Mouse (Mus musculus) liver, adult (tissue): ENCODE results near the gene D3Ertd751e.

Experiments
- GATA4 ChIP-seq: IDR thresholded peaks from 2 replicates; pipeline ENCODE4 v1.6.1; 2014; ENCODE audit warnings: mild to moderate bottlenecking, low read length; ENCODE audit not compliant: insufficient replicate concordance

Gene D3Ertd751e

DNA sequence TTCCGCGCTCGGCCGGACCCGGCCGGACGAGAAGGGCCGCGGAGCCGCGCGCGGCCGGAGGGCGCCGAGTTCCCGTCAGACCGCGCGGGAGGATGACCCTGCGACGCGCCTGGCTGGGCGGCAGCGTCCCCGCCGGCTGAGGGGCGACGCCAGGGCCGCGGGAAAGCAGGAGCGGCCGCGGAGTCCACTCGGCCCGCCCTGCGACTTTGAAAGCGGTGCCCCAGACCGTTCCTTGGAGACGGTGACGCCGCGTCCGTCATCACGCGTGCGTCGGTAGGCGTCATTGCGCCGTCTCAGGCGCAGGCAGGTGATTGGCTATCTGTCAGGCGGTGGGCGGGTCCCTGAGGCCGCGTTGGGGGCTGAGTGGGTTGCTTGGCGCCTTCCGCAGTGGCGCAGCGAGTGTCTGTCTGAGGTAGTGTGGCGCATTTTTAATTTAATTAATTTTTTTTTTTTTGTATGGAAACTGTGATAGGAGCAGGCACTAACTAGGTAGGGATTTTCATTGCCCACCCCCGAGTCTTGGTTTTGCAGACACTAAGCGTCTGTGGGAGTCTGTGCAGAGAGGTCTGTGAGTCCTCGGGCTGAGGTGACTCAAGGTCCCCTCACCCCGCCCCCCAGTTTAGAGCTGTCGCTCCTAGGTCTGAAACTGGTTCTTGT lies at the start of gene D3Ertd751e, which contains the start of gene Sclt1:
Gene D3Ertd751e, plus strand, starts transcription at position 334 of the 657 bp plus-strand sequence.
Gene Sclt1, minus strand, starts transcription at position 237 of the 657 bp plus-strand sequence.
- TF ChIP-seq GATA4 = no peak; the same call in 1 of the 2 replicates

DNA sequence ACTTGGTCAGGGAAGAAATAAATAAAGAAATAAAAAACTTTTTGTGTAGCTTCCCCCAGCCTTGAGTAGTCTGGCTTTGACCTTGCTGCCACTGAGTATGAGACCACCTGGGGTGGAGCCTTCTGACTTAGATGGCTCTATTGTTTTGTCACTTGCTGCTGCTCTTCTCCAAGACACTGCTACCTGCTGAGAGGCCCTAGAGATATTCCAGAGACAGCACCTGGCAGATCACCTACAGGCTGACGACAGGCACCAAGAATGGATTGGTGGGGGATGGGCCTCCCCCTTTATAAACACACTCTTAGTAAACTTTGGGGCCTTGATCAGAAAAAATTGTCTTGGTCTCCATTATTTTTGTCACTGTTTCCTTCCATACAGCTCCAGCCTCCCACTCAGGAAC lies 46.7 kb upstream of the D3Ertd751e start:
- TF ChIP-seq GATA4 = no peak

GRCm38 (mm10) chr3:41741601-41742277 lies 672 bp upstream of the D3Ertd751e start:
- no peak for TF ChIP-seq GATA4

GRCm38 (mm10) chr3:41743436-41743835 lies 1.0 kb downstream of the D3Ertd751e start:
- TF ChIP-seq GATA4 = no peak

GRCm38 (mm10) chr3:41754556-41754955 lies 12.1 kb downstream of the D3Ertd751e start:
- no peak for TF ChIP-seq GATA4

DNA sequence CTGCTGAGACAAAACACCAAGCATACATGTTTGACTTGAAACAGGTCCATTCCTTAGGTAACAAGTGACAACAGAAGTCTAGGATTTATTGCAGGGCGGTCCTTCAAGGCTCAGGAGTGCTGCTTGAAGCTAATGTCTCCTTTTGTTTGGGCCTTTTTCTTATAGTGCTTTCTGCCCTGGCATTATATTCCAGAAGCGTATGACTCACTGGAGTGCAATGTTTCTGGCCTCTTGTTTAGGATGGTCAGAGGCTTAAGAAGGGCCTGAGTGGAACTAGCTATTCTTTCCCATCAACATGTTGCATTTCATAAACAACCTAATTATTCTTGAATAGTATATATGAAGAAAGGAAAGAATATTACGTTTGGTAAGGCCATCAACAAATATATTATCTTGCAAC lies 19.7 kb downstream of the D3Ertd751e start:
- no peak for TF ChIP-seq GATA4

DNA sequence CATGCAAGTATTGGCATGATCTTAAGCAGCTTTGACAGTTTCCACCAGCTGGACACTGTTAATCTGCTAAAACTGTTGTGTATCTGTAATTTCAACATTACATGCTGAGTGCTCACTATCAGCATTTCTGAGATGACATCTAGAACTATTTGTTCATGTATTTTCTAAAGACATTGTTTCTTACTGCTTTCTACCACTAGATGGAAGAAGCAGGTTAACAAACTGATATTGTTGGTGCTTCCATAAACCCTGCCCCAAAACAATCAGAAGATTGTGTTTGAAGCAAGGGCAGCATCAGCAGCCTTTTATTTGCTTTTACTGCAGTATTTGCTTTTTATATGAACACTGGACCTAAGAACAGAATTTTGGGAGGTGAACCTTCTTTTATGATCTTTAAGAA lies 70.0 kb downstream of the D3Ertd751e start:
- no peak for TF ChIP-seq GATA4
